Mouse (Mus musculus) forebrain, embryonic 13.5 days (tissue): ENCODE data around the gene Iqch. TPM values are rescaled to one million over a fixed set of nuclear protein-coding genes. Genes with fewer than 3 reads are reported as not detected.
A peak's percentile ranks its signal among the peaks of the same experiment; 100 is the strongest.

Experiments
- ATAC-seq: fragments of 200-750 bp; cut with Nextera tagmentation; 2 replicates; pipeline ENCODE4 v1.8.0; 2017
- H3K27ac ChIP-seq: fragments of 300-500 bp; sonication (generic); 2 replicates; pipeline ENCODE4 v1.5.1; 2015; ENCODE audit warnings: inconsistent platforms, mild to moderate bottlenecking, moderate library complexity
- H3K27me3 ChIP-seq: fragments of 300-500 bp; sonication (generic); 2 replicates; pipeline ENCODE4 v1.6.1; 2015; ENCODE audit warnings: mild to moderate bottlenecking, inconsistent platforms
- H3K36me3 ChIP-seq: fragments of 300-500 bp; sonication (generic); 2 replicates; pipeline ENCODE4 v1.6.1; 2015; ENCODE audit warnings: mild to moderate bottlenecking, inconsistent platforms; ENCODE audit not compliant: poor library complexity, severe bottlenecking
- H3K4me1 ChIP-seq: fragments of 300-500 bp; sonication (generic); 2 replicates; pipeline ENCODE4 v1.6.1; 2015; ENCODE audit warnings: inconsistent platforms
- H3K4me2 ChIP-seq: fragments of 300-500 bp; sonication (generic); 2 replicates; pipeline ENCODE4 v1.6.1; 2015; ENCODE audit warnings: inconsistent platforms, mild to moderate bottlenecking, moderate library complexity
- H3K4me3 ChIP-seq: fragments of 300-500 bp; sonication (generic); 2 replicates; pipeline ENCODE4 v1.5.1; 2015; ENCODE audit warnings: mild to moderate bottlenecking, inconsistent platforms
- H3K9ac ChIP-seq: fragments of 300-500 bp; sonication (generic); 2 replicates; pipeline ENCODE4 v1.6.1; 2015; ENCODE audit warnings: mild to moderate bottlenecking, inconsistent platforms
- H3K9me3 ChIP-seq: fragments of 300-500 bp; sonication (generic); replicated peaks from 2 replicates; pipeline ENCODE4 v1.6.1; 2016; ENCODE audit warnings: inconsistent platforms
- WGBS: fragments of 180-500 bp; shearing (Covaris S2); methylation state at CpG from one replicate; pipeline ENCODE4 v1.1.7; 2015; 5-methylcytosine and 5-hydroxymethylcytosine counted together
- polyA plus RNA-seq: library from polyadenylated mRNA; unstranded; fragments of >200 nt; fragmentation: Nextera tagmentation; extraction: Ambion mirVana; gene quantifications from 2 replicates; pipeline ENCODE4 v1.2.1, GENCODE M21; 2015

Iqch gene
- polyA plus RNA-seq, 1 experiment from 2014 or later = 0.06 TPM

DNA sequence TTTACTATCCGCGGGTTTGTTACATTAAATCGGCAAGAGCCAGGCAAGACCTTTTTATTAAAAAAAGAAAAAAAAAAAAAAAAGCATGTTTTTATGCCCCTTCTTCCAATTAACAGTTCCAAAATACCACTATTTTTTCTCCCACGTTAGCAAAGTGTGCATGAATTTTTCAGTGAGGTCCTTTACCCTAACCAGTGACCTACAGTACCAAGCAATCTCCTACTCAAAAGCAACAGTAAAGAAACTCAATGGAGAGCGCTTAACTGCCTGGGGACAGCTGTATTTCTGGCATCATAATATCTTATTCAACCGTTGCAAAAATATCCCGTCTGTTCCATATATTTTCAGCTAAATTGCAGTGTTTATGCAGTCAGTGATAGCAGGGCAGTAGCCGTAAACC is 224.1 kb downstream of the Iqch start:
- no peak for ATAC-seq
- Histone ChIP-seq H3K27ac (peak overlapping the region; percentile 74; the same call in 1 of the 2 replicates), H3K9ac (peak overlapping the region; percentile 91), H3K9me3 (no peaks in the 10 kb centered on the region), H3K4me1 (peaks cover 35% of the 10 kb centered on the region), H3K4me3 (peak overlapping the region; percentile 91), H3K36me3 (peaks cover 13% of the 10 kb centered on the region; the same call in 1 of the 2 replicates), H3K27me3 (no peaks in the 10 kb centered on the region), H3K4me2 (peak overlapping the region; percentile 90)
- WGBS = 19% methylated on average over 8 of the region's 8 CpGs

DNA sequence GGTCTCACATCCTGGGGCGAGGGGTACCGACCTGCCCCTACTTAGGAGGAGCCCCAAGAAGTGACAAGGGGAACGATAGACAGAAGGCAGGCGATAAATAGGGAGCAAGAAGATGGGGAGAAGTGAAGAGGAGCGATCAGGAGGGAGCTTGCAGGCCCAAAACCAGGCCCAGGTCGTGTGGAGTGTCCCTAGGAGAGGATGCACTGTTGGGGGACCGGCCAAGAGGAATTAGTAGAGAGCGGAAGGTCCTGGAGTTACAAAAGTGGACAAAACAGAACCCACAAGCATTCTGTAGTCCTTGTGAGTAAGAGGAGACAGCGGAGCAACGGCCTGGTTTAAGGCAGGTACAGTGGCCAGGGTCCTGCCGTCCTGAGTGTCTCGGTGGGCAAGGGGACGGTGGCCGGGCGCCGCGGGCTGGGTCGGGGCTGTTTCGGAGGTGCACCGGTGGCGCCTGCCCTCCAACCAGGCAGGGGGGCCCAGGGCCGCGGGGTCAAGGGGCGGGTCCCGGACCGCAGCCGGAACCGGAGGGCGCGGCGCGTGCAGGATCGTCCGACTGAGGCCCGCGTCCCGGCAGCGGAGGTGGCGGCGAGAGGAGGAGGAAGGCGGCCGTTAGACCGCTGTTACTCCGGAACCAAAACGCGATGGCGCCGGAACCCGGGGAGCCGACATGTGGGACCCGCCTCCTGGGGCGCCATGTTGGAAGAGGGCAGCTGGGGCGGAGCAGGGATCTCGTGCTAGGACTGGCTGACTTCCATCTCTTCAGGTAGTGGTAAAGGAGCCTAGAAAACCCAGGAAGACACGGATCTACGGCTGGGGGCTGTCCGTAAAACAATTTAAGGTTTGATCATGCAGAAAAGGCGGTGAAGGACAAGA is 224.8 kb downstream of the Iqch start, which contains the start of gene Map2k5:
Gene Map2k5 (minus strand): TSS at position 633 of the 873 bp plus-strand sequence.
- peak; percentile 94 for ATAC-seq
- Histone ChIP-seq H3K9me3 (no peaks in the 10 kb centered on the region), H3K27me3 (no peaks in the 10 kb centered on the region), H3K4me2 (peak within 1 kb of the TSS; percentile 90), H3K4me3 (peak within 1 kb of the TSS; percentile 91), H3K4me1 (peaks cover 37% of the 10 kb centered on the region), H3K27ac (peak within 1 kb of the TSS; percentile 74), H3K36me3 (peaks cover 14% of the 10 kb centered on the region; the same call in 1 of the 2 replicates), H3K9ac (peak within 1 kb of the TSS; percentile 91)
- under 1% methylated on average over 57 of the region's 58 CpGs for WGBS

DNA sequence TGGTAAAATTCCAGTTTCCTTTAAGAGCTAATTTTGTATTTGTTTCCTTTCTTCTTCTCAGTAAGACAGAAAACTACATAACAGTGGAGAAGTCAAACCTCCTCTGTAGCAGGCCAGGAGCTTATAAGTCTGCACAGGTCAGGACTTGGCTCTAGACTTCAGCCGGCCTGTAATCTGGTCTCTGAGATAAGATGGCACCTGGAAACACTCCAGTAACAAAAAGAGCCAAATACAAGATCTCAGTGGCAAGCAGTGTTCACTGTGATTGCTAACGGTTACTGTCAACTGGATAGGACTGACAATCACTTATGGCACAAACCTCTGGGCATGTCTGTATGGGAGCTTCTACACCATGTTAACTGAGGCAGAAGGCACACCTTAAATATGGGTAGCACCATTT is 229.0 kb downstream of the Iqch start:
- no peak for ATAC-seq
- H3K27me3 ChIP-seq = no peaks in the 10 kb centered on the region
- H3K4me1 ChIP-seq = peaks cover 40% of the 10 kb centered on the region
- H3K4me2 ChIP-seq = no peak overlapping the region
- WGBS = 87% methylated on average over 2 of the region's 2 CpGs
- H3K4me3 ChIP-seq = no peak overlapping the region
- no peak overlapping the region for H3K9ac ChIP-seq
- H3K27ac ChIP-seq = no peak overlapping the region
- H3K36me3 ChIP-seq = peaks cover 32% of the 10 kb centered on the region
- no peaks in the 10 kb centered on the region for H3K9me3 ChIP-seq

DNA sequence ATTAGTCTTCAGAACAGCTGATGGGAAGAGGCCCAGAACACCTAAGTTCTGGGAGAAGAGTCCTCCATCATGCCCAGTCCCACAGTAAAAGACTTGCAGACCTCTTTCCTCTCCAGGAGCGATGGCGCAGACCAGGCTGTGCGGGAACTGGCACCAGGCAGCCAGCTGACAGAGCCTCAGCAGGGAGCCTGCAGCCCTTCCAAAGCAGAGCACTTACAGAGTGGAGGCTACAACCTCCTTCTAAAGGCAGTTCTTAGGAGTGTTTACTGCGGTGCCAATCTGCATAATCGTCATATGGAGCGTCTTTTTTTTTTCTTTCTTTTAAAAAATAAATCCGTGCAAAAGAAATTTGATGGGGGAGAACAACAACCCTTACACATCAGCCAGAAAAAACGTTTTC is 229.8 kb downstream of the Iqch start:
- no peak overlapping the region for H3K27ac ChIP-seq

More for the DNA sequence above, 229.8 kb downstream of the Iqch start:
- no peak for ATAC-seq
- no peak overlapping the region for H3K4me2 ChIP-seq
- H3K4me1 ChIP-seq = peaks cover 39% of the 10 kb centered on the region
- H3K27me3 ChIP-seq = no peaks in the 10 kb centered on the region
- H3K36me3 ChIP-seq = peaks cover 32% of the 10 kb centered on the region
- H3K4me3 ChIP-seq = no peak overlapping the region
- no peaks in the 10 kb centered on the region for H3K9me3 ChIP-seq
- H3K9ac ChIP-seq = no peak overlapping the region
- WGBS = 48% methylated on average over 8 of the region's 8 CpGs

Other genes with a start within 250 kb of the Iqch start
- 33.9 and 38.0 TPM in 2 replicates for gene Map2k5, start 224.6 kb downstream of the Iqch start, polyA plus RNA-seq
- gene 2300009A05Rik, start 203.2 kb downstream of the Iqch start, polyA plus RNA-seq = 66.2 and 66.7 TPM in 2 replicates
- 47.1 and 51.2 TPM in 2 replicates for gene Aagab, start 167 bp upstream of the Iqch start, polyA plus RNA-seq
- 9.9 and 10.7 TPM in 2 replicates for gene Smad3, start 155.5 kb upstream of the Iqch start, polyA plus RNA-seq